In the genomic region with DNA sequence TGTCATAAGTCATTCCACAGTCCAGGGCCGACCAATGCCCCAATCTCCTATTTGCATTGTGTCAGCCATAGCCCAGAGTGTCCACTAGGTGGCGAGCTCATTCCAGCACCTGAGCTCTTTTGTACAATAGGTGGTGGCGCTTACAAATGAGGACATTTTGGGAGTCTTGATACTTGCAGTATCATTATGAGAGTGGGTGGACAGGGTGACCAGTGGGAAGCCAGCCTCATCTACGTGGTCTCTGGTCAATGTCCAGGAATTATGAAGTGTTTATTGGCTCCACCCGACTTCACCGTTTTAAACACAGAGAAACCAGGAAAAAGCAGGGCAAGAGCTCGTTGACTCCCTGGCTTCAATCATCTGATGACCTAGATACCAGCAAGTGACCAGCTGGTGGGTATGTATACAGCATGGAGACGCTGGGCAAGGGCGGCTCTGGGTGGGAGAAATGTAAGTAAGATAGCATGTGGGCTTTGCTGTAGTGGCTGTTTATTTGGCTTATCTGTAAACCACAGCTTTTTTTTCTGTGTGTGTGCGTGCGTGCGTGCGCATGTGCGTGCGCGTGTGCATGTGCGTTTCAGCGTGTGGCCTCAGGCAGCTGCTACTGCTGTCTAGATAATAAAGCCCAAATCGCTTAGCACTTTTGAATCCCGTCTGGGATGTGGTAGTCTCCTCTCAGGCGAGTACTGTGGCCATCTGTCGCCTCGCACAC, we compare ENCODE assay signal across 9 mouse cellular contexts. TPM values are rescaled to one million over a fixed set of nuclear protein-coding genes. Genes with fewer than 3 reads are reported as not detected.
DNase-seq lines count a peak whose midpoint lies in the region; ATAC-seq lines count a peak whose summit lies in the region.
"Had no signal": no experiment of that assay in that cellular context is flagged by ENCODE, and none has a peak within 500 bp of the region (broad histone marks: within the 10 kb centered on the region; RNA-seq: fewer than 3 reads in every experiment).

Gene Psg16 (plus strand): TSS at position 137 of the 712 bp plus-strand sequence.

- no peak within 1 kb of the TSS for H3K9ac ChIP-seq in hindbrain, embryonic 12.5 days
- H3K9ac ChIP-seq: limb, embryonic 12.5 days had no signal

- DNase-seq in adrenal gland, adult (ENCODE audit: inconsistent age in 2 of 2, low spot score in 1 of 2) = peak; percentile 57 to 88
- no peak for DNase-seq in adrenal gland, adult 8-10 months
- peak; percentile 94 for DNase-seq in brain, adult 2 months (ENCODE audit: low read depth, low spot score)
- peak; percentile 39 to 56 for DNase-seq in left cerebral cortex, adult 8-10 months (ENCODE audit: low spot score in 2 of 2)
- peak; percentile 68 for DNase-seq in right cerebral cortex, postnatal 25 days

- H3K4me3 ChIP-seq in erythroblast, embryonic 14.5 days (replicated peaks) = peak within 1 kb of the TSS; percentile 59
- H3K4me3 ChIP-seq in hindbrain, embryonic 12.5 days = no peak within 1 kb of the TSS
- H3K4me3 ChIP-seq: limb, embryonic 12.5 days had no signal

- H3K9me3 ChIP-seq in erythroblast, embryonic 14.5 days (ENCODE audit: control insufficient read depth, low read length) = no peaks in the 10 kb centered on the region
- H3K9me3 ChIP-seq in hindbrain, embryonic 12.5 days (replicated peaks) = 0 out of 2 replicates have a peak, but pooled peaks cover 7% of the 10 kb centered on the region

- H3K27me3 ChIP-seq in erythroblast, embryonic 14.5 days (ENCODE audit: control insufficient read depth) = peaks cover 16% of the 10 kb centered on the region
- H3K27me3 ChIP-seq in hindbrain, embryonic 12.5 days = peaks cover 2% of the 10 kb centered on the region; the same call in 1 of the 2 replicates
- H3K27me3 ChIP-seq: limb, embryonic 12.5 days had no signal

- no peaks in the 10 kb centered on the region for H3K36me3 ChIP-seq in erythroblast, embryonic 14.5 days (ENCODE audit: control insufficient read depth)
- H3K36me3 ChIP-seq in hindbrain, embryonic 12.5 days = no peaks in the 10 kb centered on the region
- H3K36me3 ChIP-seq: limb, embryonic 12.5 days had no signal

- H3K4me1 ChIP-seq in erythroblast, embryonic 14.5 days (ENCODE audit: control insufficient read depth) = peaks cover 13% of the 10 kb centered on the region
- no peaks in the 10 kb centered on the region for H3K4me1 ChIP-seq in hindbrain, embryonic 12.5 days
- H3K4me1 ChIP-seq: limb, embryonic 12.5 days had no signal

- peak; percentile 60 for ATAC-seq in hindbrain, embryonic 12.5 days (ENCODE audit: low FRiP score)
- ATAC-seq in megakaryocyte progenitor cell, adult 5-6 weeks (replicated peaks; ENCODE audit: poor library complexity) = peak; percentile 96

- 72% methylated on average over 23 of the region's 23 CpGs for WGBS in hindbrain, embryonic 12.5 days

- H3K4me2 ChIP-seq in hindbrain, embryonic 12.5 days (replicated peaks) = no peak within 1 kb of the TSS
- H3K4me2 ChIP-seq: limb, embryonic 12.5 days had no signal

- no peak within 1 kb of the TSS for H3K27ac ChIP-seq in hindbrain, embryonic 12.5 days
- H3K27ac ChIP-seq: limb, embryonic 12.5 days had no signal

RNA-seq across cellular contexts. Expression of gene Psg16, which starts in this region (rescaled TPM):
- total RNA-seq in adrenal gland, adult 8-10 months (2022) = under 1 TPM; 0.10 to 0.51 (median 0.43) TPM
- polyA plus RNA-seq in erythroblast, embryonic 14.5 days (2012) = not detected in 2 replicates
- polyA plus RNA-seq in hindbrain, embryonic 12.5 days (2016; fragmentation: Nextera tagmentation; extraction: Ambion mirVana) = 0.26 and 0.36 TPM in 2 replicates
- 1 to 10 TPM; 4.4 to 6.5 (median 5.5) TPM for total RNA-seq in left cerebral cortex, adult 8-10 months (2022)
- total RNA-seq in megakaryocyte progenitor cell, adult 5-6 weeks (2015) = 0.02 TPM in 1 of 2 replicates, not detected in the other
- 0.25 TPM in 1 of 2 replicates, not detected in the other for total RNA-seq in megakaryocyte progenitor cell, adult 5-6 weeks (2017)

Comparison
In these comparisons a context has a peak if more than half of its experiments do, and no peak if none do; other contexts are left out.
1. Peak in ATAC-seq in hindbrain, embryonic 12.5 days; RNA of the gene not detected or under 1 TPM.
2. Peak in ATAC-seq in megakaryocyte progenitor cell, adult 5-6 weeks; RNA of the gene not detected or under 1 TPM.